Mouse (Mus musculus) liver, embryonic 18 days (tissue): Measurements from ENCODE around the gene Olfr676. TPM values are rescaled to one million over a fixed set of nuclear protein-coding genes. Genes with fewer than 3 reads are reported as not detected.

ENCODE experiments used
- polyA plus RNA-seq: library from polyadenylated mRNA; depleted of rRNA; stranded (reverse); fragments of >200 nt; gene quantifications from 2 replicates; pipeline ENCODE4 v1.2.3, GENCODE M21; 2012; rRNA removed

Gene Olfr676
- not detected in 2 replicates for polyA plus RNA-seq

GRCm38 (mm10) chr7:105032398-105032797, at the start of gene Olfr676:
Olfr676 (plus strand) TSS chr7:105032698.

GRCm38 (mm10) chr7:105001929-105002328, 30.6 kb upstream of the Olfr676 start, which contains the start of gene Olfr672:
Olfr672 (minus strand) TSS chr7:105002029.

GRCm38 (mm10) chr7:105028360-105028759, 4.1 kb upstream of the Olfr676 start, which contains the start of gene Olfr675:
Olfr675 (minus strand) TSS chr7:105028460.

GRCm38 (mm10) chr7:105064175-105064574, 31.7 kb downstream of the Olfr676 start, which contains the start of gene Olfr678:
Olfr678 (plus strand) TSS chr7:105064475.

GRCm38 (mm10) chr7:105080905-105081304, 48.4 kb downstream of the Olfr676 start, which contains the start of gene Olfr679:
Olfr679 (plus strand) TSS chr7:105081205.

Other genes with a start within 250 kb of the Olfr676 start
- gene Usp17lb, start 190.1 kb upstream of the Olfr676 start, polyA plus RNA-seq: not detected in 2 replicates
- gene Usp17la, start 175.7 kb upstream of the Olfr676 start, polyA plus RNA-seq: not detected in 2 replicates
- gene Olfr665, start 154.7 kb upstream of the Olfr676 start, polyA plus RNA-seq: not detected in 2 replicates
- not detected in 2 replicates for gene Olfr666, start 136.7 kb upstream of the Olfr676 start, polyA plus RNA-seq
- gene Olfr667, start 111.2 kb upstream of the Olfr676 start, polyA plus RNA-seq: not detected in 2 replicates
- not detected in 2 replicates for gene Olfr668, start 104.6 kb upstream of the Olfr676 start, polyA plus RNA-seq
- gene Olfr669, start 98.5 kb upstream of the Olfr676 start, polyA plus RNA-seq: not detected in 2 replicates
- not detected in 2 replicates for gene Olfr670, start 70.1 kb upstream of the Olfr676 start, polyA plus RNA-seq
- not detected in 2 replicates for gene Olfr671, start 53.6 kb upstream of the Olfr676 start, polyA plus RNA-seq
- gene Olfr672, start 30.7 kb upstream of the Olfr676 start, polyA plus RNA-seq: not detected in 2 replicates
- not detected in 2 replicates for gene Olfr675, start 4.2 kb upstream of the Olfr676 start, polyA plus RNA-seq
- not detected in 2 replicates for gene Olfr677, start 18.7 kb downstream of the Olfr676 start, polyA plus RNA-seq
- not detected in 2 replicates for gene Olfr678, start 31.8 kb downstream of the Olfr676 start, polyA plus RNA-seq
- not detected in 2 replicates for gene Olfr679, start 48.5 kb downstream of the Olfr676 start, polyA plus RNA-seq
- gene Olfr680-ps1, start 60.1 kb downstream of the Olfr676 start, polyA plus RNA-seq: not detected in 2 replicates
- gene Olfr681, start 84.1 kb downstream of the Olfr676 start, polyA plus RNA-seq: not detected in 2 replicates
- gene Olfr683, start 114.3 kb downstream of the Olfr676 start, polyA plus RNA-seq: not detected in 2 replicates
- not detected in 2 replicates for gene Olfr684, start 131.0 kb downstream of the Olfr676 start, polyA plus RNA-seq
- gene Olfr685, start 153.3 kb downstream of the Olfr676 start, polyA plus RNA-seq: not detected in 2 replicates
- not detected in 2 replicates for gene Olfr686, start 174.8 kb downstream of the Olfr676 start, polyA plus RNA-seq